Mouse (Mus musculus): ENCODE measurements around the gene Slfn9.
"Not testable (repeated sequence)": the region's sequence is repeated elsewhere in the genome, so short reads cannot be mapped to it uniquely, and the experiment has no call there.

Gene Slfn9

GRCm38 (mm10) chr11:82991469-82992166 is at the start of gene Slfn9:
Gene Slfn9 (minus strand): TSS chr11:82991830.
- peak; percentile 15 to 21 for DNase-seq (ENCODE audit: low spot score in 2 of 2)

- no peak for DNase-seq (ENCODE audit: low spot score in 2 of 2)
These were observed 49.4 kb upstream of the Slfn9 start for GRCm38 (mm10) chr11:83041000-83041399.

- DNase-seq (ENCODE audit: low spot score in 2 of 2) = no peak
These were observed 48.7 kb upstream of the Slfn9 start for GRCm38 (mm10) chr11:83040325-83040724.

- no peak for DNase-seq (ENCODE audit: low spot score in 2 of 2)
These were observed 48.2 kb upstream of the Slfn9 start for GRCm38 (mm10) chr11:83039796-83040195.

- no peak for DNase-seq (ENCODE audit: low spot score in 2 of 2)
These were observed 47.5 kb upstream of the Slfn9 start for GRCm38 (mm10) chr11:83039156-83039555.

DNA sequence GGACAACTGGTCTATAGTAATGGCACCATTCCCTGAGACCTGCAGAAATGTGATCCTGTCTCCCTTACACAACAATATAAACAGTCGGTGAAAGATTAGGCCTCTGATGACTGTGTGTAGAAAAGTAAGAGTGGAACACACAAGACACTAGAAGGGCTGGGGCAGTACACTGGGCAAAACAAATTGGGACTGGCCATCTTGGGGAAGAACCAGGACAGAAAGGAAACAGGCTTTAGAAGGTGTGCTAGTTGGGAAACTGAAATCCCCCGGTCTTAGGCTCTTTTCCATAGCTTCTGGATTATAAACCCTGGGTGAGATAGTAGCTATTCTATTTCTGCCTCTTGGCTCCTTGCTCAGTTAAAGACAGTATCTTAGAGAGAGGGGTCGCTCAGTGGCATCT is 47.1 kb upstream of the Slfn9 start:
- DNase-seq (ENCODE audit: low spot score in 2 of 2) = not testable (repeated sequence)

GRCm38 (mm10) chr11:83020621-83021020 is 29.0 kb upstream of the Slfn9 start, which contains the start of gene Slfn8:
Gene Slfn8 (minus strand): TSS chr11:83020810.
- DNase-seq (ENCODE audit: low spot score in 2 of 2) = no peak

- DNase-seq (ENCODE audit: low spot score in 2 of 2) = not testable (repeated sequence)
These were observed 28.2 kb upstream of the Slfn9 start for GRCm38 (mm10) chr11:83019561-83020519.

DNA sequence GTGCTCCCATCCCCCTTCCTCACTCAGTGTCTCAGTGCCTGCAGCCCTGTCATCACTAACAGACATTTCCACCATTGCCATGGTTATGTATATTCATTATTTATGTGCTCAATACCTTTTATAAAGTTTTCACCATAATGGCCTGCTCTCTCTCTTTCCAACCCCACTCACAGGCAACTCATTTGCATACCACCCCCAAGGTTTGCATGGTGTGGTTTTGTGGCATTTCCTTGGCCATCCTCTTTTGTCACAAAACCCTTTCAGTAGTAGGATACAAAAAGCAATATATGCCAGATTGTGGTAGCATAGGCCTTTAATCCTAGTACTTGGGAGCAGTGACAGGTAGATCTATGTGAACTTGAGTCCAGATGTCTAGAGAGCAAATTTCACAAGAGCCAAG is 24.5 kb upstream of the Slfn9 start:
- DNase-seq (ENCODE audit: low spot score in 2 of 2) = no peak

GRCm38 (mm10) chr11:83013356-83013755 is 21.7 kb upstream of the Slfn9 start:
- DNase-seq (ENCODE audit: low spot score in 2 of 2) = no peak

GRCm38 (mm10) chr11:82990612-82991385 is 831 bp downstream of the Slfn9 start:
- not testable (repeated sequence) for DNase-seq (ENCODE audit: low spot score in 2 of 2)

GRCm38 (mm10) chr11:82989357-82989756 is 2.3 kb downstream of the Slfn9 start:
- DNase-seq (ENCODE audit: low spot score in 2 of 2) = no peak

DNA sequence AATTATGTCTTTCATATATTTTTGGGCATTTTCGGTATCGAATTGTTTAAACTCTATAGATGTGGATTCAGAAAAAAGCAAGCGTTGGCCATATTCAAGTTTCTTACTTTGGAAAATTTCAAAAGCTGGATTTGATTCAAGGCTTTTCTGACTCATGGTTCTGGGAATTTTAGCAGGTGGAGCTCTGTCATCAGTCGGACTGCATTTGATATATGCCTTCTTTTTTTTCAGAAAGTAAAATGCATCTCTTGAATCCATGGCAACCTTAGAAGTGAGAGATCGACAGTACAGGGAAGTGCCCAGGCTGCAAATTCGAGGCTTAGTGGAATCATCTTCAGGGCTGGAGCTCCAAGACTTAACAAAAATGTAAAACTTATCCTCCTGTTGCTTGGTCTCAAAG is 4.0 kb downstream of the Slfn9 start:
- DNase-seq (ENCODE audit: low spot score in 2 of 2) = peak in 1 of 2 experiments; percentile 5

GRCm38 (mm10) chr11:82983193-82983592 is 8.4 kb downstream of the Slfn9 start:
- DNase-seq (ENCODE audit: low spot score in 2 of 2) = no peak

- not testable (repeated sequence) for DNase-seq (ENCODE audit: low spot score in 2 of 2)
These were observed 9.2 kb downstream of the Slfn9 start for GRCm38 (mm10) chr11:82982409-82982808.

DNA sequence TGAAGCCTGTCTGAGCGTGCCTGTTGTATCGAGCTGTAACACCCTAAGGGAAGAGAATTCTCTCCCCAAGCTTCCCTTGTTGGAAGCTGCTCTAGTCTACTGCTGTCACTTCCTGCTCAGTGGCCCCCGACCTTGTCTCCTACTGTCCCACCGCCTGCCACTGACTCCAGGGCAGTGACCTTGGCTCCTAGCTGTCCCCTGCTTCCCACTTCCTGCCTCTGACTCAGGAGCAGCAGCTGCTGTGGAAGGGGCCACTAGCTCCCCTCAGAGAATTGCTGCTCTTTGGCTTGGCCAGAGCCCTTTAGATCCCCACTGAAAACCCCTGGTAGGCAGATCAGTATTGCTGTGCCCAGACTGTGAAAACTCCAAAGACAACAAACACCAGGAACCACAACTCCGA is 17.7 kb downstream of the Slfn9 start:
- no peak for DNase-seq (ENCODE audit: low spot score in 2 of 2)

GRCm38 (mm10) chr11:82971590-82971974 is 20.0 kb downstream of the Slfn9 start:
- DNase-seq (ENCODE audit: low spot score in 2 of 2) = no peak

DNA sequence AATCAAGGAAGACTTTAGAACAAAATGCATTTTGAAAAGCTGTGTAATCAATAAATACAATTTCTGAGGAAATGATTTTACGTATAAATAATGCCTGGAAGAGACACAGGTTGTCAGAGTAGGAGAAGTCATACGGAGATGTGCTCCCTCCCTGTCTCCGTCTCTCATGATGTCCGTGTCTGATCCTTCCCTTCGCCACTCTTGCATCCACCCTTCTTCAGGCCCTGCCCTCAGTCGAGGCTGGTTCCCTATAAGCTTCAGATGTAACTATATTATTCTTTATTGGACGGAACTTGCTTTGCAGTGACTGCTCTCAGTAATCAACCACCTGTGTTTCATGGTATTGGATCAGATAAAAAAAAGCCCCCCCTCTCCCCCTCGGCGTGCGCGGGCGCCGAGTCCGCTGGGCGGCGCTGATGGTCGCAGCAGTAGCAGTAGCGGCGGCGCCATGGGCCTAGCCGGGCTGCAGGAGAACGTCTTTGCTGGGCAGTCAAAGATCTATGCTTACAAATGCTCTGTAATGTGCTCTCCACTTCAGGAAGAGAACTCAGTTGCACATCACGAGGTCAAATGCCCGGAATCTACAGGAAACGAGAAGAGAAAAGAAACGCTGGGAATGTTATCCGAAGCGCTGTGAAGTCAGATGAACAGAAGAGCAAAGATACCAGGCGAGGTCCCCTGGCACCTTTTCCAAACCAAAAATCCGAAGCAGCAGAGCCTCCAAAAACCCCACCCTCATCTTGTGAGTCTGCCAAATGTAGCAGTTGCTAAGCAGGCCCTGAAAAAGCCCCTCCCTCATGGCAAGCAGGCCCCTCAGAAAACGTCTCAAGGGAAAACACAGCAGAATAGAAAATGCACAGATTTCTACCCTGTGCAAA is 20.7 kb downstream of the Slfn9 start:
- peak; percentile 4 to 15 for DNase-seq (ENCODE audit: low spot score in 2 of 2)

- no peak for DNase-seq (ENCODE audit: low spot score in 2 of 2)
These were observed 29.4 kb downstream of the Slfn9 start for GRCm38 (mm10) chr11:82962215-82962614.

GRCm38 (mm10) chr11:82961743-82962142 is 29.9 kb downstream of the Slfn9 start:
- no peak for DNase-seq (ENCODE audit: low spot score in 2 of 2)

- peak in 1 of 2 experiments; percentile 17 for DNase-seq (ENCODE audit: low spot score in 2 of 2)
These were observed 32.0 kb downstream of the Slfn9 start for GRCm38 (mm10) chr11:82959613-82960012.

Measured in frontal cortex, postnatal 36 days (tissue).